Mouse (Mus musculus): ENCODE data around the gene Olfr599. TPM values are rescaled to one million over a fixed set of nuclear protein-coding genes. Genes with fewer than 3 reads are reported as not detected.
"Not testable (repeated sequence)": the region's sequence is repeated elsewhere in the genome, so short reads cannot be mapped to it uniquely, and the experiment has no call there.

The Olfr599 gene
- total RNA-seq (2021) = not detected
- long read RNA-seq = 0 reads

GRCm38 (mm10) chr7:103335617-103336016, at the start of gene Olfr599:
Olfr599 (plus strand) TSS chr7:103335917.
- no peak for DNase-seq (ENCODE audit: low spot score in 2 of 2)

DNA sequence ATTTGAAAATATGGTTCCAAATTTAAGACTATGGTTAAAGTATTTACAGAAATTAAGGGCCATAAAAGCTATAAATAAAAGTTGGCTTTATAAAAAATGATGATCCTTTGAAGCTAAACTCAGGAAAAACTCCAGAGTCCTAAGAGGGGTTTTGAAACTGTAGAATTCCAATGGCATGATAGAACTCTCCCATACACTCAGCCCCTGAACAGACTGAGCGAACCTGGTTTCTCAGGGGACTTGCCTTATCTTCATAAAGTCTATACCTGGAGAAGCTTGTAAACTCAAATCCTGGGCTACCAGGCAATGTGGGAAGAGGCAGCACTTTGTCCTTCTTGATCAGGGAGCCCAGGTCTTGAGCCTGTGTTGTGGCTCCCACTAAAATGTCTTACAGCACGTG, 30.4 kb upstream of the Olfr599 start, which contains the start of gene Olfr596:
Olfr596 (plus strand) TSS at position 301 of the 400 bp plus-strand sequence.
- DNase-seq (ENCODE audit: low spot score in 2 of 2) = not testable (repeated sequence)

DNA sequence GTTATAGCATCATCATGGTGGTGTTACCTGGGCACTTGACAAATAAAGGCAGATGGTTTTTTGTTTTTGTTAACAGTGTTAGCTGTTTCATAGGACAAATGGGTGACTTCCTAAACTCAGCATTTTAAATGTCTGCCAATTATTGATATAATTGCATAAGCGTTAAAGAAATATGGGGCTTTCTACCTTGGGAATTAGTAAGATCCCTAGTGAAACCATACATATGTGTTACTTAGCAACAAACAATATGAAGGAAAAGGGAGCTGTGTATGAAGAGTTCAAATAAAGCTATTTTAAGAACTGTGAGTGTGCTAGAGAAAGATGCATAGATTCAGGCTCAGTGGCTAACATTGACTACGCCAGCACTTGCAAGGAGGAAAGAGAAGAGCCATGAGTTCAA, 19.7 kb upstream of the Olfr599 start, which contains the start of gene Olfr597:
Olfr597 (plus strand) TSS at position 301 of the 400 bp plus-strand sequence.
- DNase-seq (ENCODE audit: low spot score in 2 of 2) = not testable (repeated sequence)

GRCm38 (mm10) chr7:103323268-103323667, 12.4 kb upstream of the Olfr599 start, which contains the start of gene Olfr598:
Olfr598 (plus strand) TSS chr7:103323568.
- DNase-seq (ENCODE audit: low spot score in 2 of 2) = no peak

DNA sequence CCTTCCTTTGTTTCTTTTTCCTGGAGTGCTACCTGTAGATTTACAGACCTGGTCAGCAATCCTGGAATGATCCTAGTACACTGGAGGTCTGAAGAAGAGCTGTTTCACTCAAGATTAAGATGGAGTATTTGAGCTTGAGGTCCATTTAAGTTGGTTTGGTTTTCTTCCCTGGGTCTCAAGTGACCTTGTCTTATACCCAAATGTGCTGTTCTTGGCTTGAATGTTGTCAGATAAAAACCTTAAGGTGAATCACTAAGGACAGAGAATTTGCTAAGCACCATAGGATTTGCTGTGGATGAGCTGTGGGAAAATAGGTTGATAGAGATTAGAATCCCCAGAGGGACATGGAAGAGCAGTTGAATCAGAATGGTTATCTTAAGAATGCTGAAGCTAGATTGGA, 13.9 kb downstream of the Olfr599 start, which contains the start of gene Olfr600:
Olfr600 (minus strand) TSS at position 101 of the 400 bp plus-strand sequence.
- no peak for DNase-seq (ENCODE audit: low spot score in 2 of 2)

- DNase-seq (ENCODE audit: low spot score in 2 of 2) = no peak
Observed at GRCm38 (mm10) chr7:103362555-103362954, 26.8 kb downstream of the Olfr599 start, which contains the start of gene Olfr601. Olfr601 (minus strand) TSS chr7:103362655.

DNA sequence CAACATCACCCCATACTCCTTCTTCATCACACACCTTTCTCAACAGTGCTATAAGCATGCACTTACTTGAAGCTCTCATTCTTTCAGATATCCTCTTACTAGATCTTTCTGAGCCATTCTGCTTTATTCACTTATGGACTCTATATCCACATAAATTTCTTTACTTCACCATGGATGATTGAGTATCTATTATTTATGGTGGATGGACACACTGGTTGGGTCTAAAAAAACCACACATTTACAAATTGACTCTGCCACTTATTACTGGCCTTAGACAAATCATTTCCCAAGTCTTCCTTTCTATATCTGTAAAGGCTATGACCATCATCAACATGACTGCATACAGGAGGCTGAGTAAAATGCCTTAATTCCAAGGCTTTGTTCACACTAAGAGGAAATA, 50.4 kb downstream of the Olfr599 start, which contains the start of gene Olfr603:
Olfr603 (minus strand) TSS at position 101 of the 400 bp plus-strand sequence.
- no peak for DNase-seq (ENCODE audit: low spot score in 2 of 2)

Other genes with a start within 250 kb of the Olfr599 start
- gene Olfr585, start 238.2 kb upstream of the Olfr599 start, total RNA-seq (2021) = not detected
- not detected for gene Olfr586, start 210.3 kb upstream of the Olfr599 start, total RNA-seq (2021)
- gene Olfr588-ps1, start 195.0 kb upstream of the Olfr599 start, total RNA-seq (2021) = not detected
- not detected for gene Olfr589, start 179.6 kb upstream of the Olfr599 start, total RNA-seq (2021)
- not detected for gene Olfr591, start 157.6 kb upstream of the Olfr599 start, total RNA-seq (2021)
- gene Olfr592, start 151.1 kb upstream of the Olfr599 start, total RNA-seq (2021) = not detected
- not detected for gene Olfr593, start 124.1 kb upstream of the Olfr599 start, total RNA-seq (2021)
- gene Olfr594, start 118.9 kb upstream of the Olfr599 start, total RNA-seq (2021) = not detected
- gene Usp17ld, start 83.4 kb upstream of the Olfr599 start, total RNA-seq (2021) = not detected
- gene Olfr596, start 30.3 kb upstream of the Olfr599 start, total RNA-seq (2021) = not detected
- not detected for gene Olfr597, start 19.6 kb upstream of the Olfr599 start, total RNA-seq (2021)
- not detected for gene Olfr598, start 12.3 kb upstream of the Olfr599 start, total RNA-seq (2021)
- gene Olfr600, start 13.8 kb downstream of the Olfr599 start, total RNA-seq (2021) = not detected
- gene Olfr601, start 26.7 kb downstream of the Olfr599 start, total RNA-seq (2021) = not detected
- not detected for gene Olfr603, start 50.3 kb downstream of the Olfr599 start, total RNA-seq (2021)
- gene Usp17lc, start 79.2 kb downstream of the Olfr599 start, total RNA-seq (2021) = not detected
- gene Olfr605, start 109.5 kb downstream of the Olfr599 start, total RNA-seq (2021) = not detected
- gene Olfr606, start 113.1 kb downstream of the Olfr599 start, total RNA-seq (2021) = not detected
- gene Olfr607, start 128.2 kb downstream of the Olfr599 start, total RNA-seq (2021) = not detected
- not detected for gene Olfr608, start 134.0 kb downstream of the Olfr599 start, total RNA-seq (2021)
- gene Olfr609, start 162.1 kb downstream of the Olfr599 start, total RNA-seq (2021) = not detected
- gene Olfr610, start 176.2 kb downstream of the Olfr599 start, total RNA-seq (2021) = not detected
- gene Olfr611, start 184.9 kb downstream of the Olfr599 start, total RNA-seq (2021) = not detected
- gene Olfr612, start 206.8 kb downstream of the Olfr599 start, total RNA-seq (2021) = not detected
- not detected for gene Olfr613, start 212.2 kb downstream of the Olfr599 start, total RNA-seq (2021)
- not detected for gene Olfr615, start 220.2 kb downstream of the Olfr599 start, total RNA-seq (2021)
- gene Olfr616, start 233.2 kb downstream of the Olfr599 start, total RNA-seq (2021) = not detected
- gene Olfr617, start 237.1 kb downstream of the Olfr599 start, total RNA-seq (2021) = not detected

Data from layer of hippocampus, adult 18-20 months (tissue).